Mouse (Mus musculus): ENCODE results near the gene H2afj. TPM values are rescaled to one million over a fixed set of nuclear protein-coding genes. Genes with fewer than 3 reads are reported as not detected.

H2afj gene
- polyA plus RNA-seq, 1 experiment: 254 TPM

DNA sequence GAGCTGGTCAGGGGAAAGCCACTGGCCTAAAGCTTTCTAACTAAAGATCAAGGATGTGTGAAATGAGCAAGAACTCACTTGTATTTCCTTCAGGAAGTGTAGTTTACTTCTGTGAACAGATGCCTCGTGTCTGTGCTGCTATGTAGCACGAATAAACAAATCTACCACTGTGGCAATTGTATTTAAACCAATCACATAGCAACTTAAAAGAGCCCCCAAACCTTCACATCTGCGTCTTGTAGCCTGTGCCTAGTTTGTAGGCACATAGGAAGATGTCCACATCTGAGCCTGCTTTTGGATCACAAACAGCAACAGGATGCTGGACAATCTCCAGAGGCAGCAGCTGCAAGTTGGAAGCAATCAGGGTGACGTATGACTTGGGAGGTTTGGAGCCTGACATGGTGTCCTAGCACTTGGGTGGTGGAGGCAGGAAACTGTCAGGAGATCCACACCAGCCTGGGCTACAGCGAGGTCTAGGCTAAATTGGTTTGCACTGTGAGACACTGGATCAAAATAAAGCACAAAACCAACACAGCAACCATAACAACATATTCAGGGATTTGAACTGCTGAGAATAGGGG lies 18.6 kb upstream of the H2afj start:
- no peaks in the 10 kb centered on the region for H3K36me3 ChIP-seq (ENCODE audit: control insufficient read depth, insufficient read depth)
- H3K4me2 ChIP-seq (ENCODE audit: low read depth): no peak overlapping the region

DNA sequence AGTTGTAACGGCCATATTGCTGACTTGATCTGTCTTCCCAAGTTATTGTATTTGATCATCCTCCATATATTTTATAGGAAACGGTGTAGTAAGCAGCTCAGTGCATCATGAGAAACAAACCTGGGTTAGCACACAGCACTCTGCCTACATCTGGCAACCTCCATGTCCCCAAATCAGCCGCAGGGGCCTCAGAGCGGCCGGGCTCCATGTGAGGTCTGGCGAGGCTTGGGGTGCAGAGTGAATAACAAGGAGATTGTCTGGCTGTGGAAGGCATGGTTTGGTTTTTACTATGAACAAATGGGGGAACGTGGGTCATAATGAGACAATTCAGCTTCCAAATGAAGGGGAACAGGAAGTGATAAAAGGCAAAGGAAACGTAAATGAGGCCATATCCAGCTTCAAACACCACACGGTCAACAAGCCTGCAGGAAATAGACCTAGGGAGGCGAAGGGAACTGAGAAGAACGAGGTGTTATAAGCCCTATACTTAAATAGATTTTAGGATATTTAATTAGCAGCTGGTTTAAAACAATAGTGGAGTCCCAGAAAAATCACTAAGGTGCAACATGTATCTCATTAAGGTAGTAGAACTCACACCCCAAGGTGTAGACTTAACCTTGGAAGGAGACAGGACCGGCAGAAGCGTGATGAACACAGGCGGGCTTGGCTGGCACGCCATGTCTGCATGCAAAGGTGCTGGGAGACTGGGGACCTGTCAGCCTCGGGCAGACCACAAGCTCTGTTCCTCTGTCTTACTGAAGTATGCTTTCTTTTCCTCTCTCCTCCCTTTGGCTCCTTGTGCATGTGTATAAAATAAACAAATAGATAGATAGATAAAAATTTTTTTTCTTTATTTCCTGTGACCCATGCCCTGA lies 14.9 kb upstream of the H2afj start:
- no peak overlapping the region for H3K4me2 ChIP-seq (ENCODE audit: low read depth)
- H3K36me3 ChIP-seq (ENCODE audit: control insufficient read depth, insufficient read depth): no peaks in the 10 kb centered on the region
- no peak overlapping the region for H3K4me3 ChIP-seq
- H3K79me2 ChIP-seq (ENCODE audit: control insufficient read depth, insufficient read depth): no peaks in the 10 kb centered on the region
- no peaks in the 10 kb centered on the region for H3K27me3 ChIP-seq (ENCODE audit: control insufficient read depth, insufficient read depth, insufficient read length)
- H3ac ChIP-seq (ENCODE audit: control insufficient read depth, insufficient read length): no peak overlapping the region
- TF ChIP-seq CEBPB (IDR thresholded peaks at IDR 0.05; ENCODE audit: insufficient read depth, poor library complexity, severe bottlenecking): no peak

More for the DNA sequence above, 18.6 kb upstream of the H2afj start:
- TF ChIP-seq MYOG (IDR thresholded peaks at IDR 0.05; ENCODE audit: control insufficient read depth in 1 of 3, insufficient read depth in 1 of 3, insufficient read length in 2 of 3, low read depth in 2 of 3) (peak in 1 of 3 experiments; percentile 19), POLR2AphosphoS2 (IDR thresholded peaks at IDR 0.05; ENCODE audit: insufficient read length, low read depth) (no peak), TCF3 (IDR thresholded peaks at IDR 0.05; ENCODE audit: insufficient read length, low read depth) (no peak), MYOD1 (IDR thresholded peaks at IDR 0.05; ENCODE audit: control insufficient read depth in 1 of 3, insufficient read length in 2 of 3, low read depth in 2 of 3) (peak in 1 of 3 experiments; percentile 16), SRF (IDR thresholded peaks at IDR 0.05; ENCODE audit: control insufficient read depth, insufficient read length, low read depth) (no peak), TCF12 (IDR thresholded peaks at IDR 0.05; ENCODE audit: insufficient read depth, poor library complexity, severe bottlenecking) (no peak), E2F4 (IDR thresholded peaks at IDR 0.05; ENCODE audit: insufficient read depth) (no peak)
- no peaks in the 10 kb centered on the region for H3K27me3 ChIP-seq (ENCODE audit: control insufficient read depth, insufficient read depth, insufficient read length)
- H3K4me3 ChIP-seq: no peak overlapping the region
- H3ac ChIP-seq (ENCODE audit: control insufficient read depth, insufficient read length): no peak overlapping the region
- no peaks in the 10 kb centered on the region for H3K79me2 ChIP-seq (ENCODE audit: control insufficient read depth, insufficient read depth)

DNA sequence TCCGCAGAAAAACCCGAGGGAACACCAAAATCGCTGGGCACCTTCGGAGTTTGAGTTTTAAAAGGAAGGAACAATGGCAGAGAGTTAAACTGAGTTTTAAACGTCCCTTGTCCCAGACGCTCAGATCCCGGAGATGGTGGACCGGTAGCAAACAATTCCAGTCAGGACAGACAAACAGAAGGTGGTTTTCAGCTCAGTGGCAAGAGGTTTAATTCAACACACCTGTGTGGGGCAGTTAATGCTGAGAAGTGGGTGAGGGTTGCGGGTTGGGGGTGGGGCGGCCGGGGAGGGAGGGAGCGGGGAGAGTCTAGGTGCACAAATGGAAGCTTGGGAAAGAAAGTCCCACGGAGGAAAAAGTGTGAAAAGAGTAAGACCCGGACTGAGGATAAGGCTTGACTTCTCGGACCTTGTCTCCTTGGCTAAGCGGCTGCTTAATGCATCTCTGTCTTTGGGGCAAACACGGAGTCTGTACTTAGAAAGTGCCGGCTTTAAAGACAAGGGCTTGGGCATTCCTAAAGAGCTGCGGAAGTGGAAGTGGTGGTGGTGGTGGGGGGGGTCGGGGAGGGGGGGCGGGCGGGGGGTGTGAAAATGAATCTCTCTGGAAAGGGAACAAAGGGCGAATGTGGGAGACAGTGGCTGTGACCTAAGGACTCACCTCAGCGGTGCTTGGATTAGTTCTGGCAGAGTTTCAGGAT lies 14.1 kb upstream of the H2afj start:
- Histone ChIP-seq H3ac (ENCODE audit: control insufficient read depth, insufficient read length) (no peak overlapping the region), H3K36me3 (ENCODE audit: control insufficient read depth, insufficient read depth) (no peaks in the 10 kb centered on the region), H3K4me3 (no peak overlapping the region), H3K79me2 (ENCODE audit: control insufficient read depth, insufficient read depth) (no peaks in the 10 kb centered on the region), H3K4me2 (ENCODE audit: low read depth) (no peak overlapping the region), H3K27me3 (ENCODE audit: control insufficient read depth, insufficient read depth, insufficient read length) (no peaks in the 10 kb centered on the region)
- TF ChIP-seq CEBPB (IDR thresholded peaks at IDR 0.05; ENCODE audit: insufficient read depth, poor library complexity, severe bottlenecking) (no peak), USF1 (IDR thresholded peaks at IDR 0.05; ENCODE audit: low read depth) (no peak), POLR2AphosphoS2 (IDR thresholded peaks at IDR 0.05; ENCODE audit: insufficient read length, low read depth) (no peak), REST (IDR thresholded peaks at IDR 0.05; ENCODE audit: insufficient read depth, insufficient read length) (no peak), MYOG (IDR thresholded peaks at IDR 0.05; ENCODE audit: control insufficient read depth in 1 of 3, insufficient read depth in 1 of 3, insufficient read length in 2 of 3, low read depth in 2 of 3) (no peak), MAX (IDR thresholded peaks at IDR 0.05; ENCODE audit: low read depth) (no peak), TCF3 (IDR thresholded peaks at IDR 0.05; ENCODE audit: insufficient read length, low read depth) (no peak), SRF (IDR thresholded peaks at IDR 0.05; ENCODE audit: control insufficient read depth, insufficient read length, low read depth) (no peak), POLR2A (IDR thresholded peaks at IDR 0.05; ENCODE audit: insufficient read length, low read depth) (no peak), TCF12 (IDR thresholded peaks at IDR 0.05; ENCODE audit: insufficient read depth, poor library complexity, severe bottlenecking) (no peak), MYOD1 (IDR thresholded peaks at IDR 0.05; ENCODE audit: control insufficient read depth in 1 of 3, insufficient read length in 2 of 3, low read depth in 2 of 3) (no peak), E2F4 (IDR thresholded peaks at IDR 0.05; ENCODE audit: insufficient read depth) (no peak)

DNA sequence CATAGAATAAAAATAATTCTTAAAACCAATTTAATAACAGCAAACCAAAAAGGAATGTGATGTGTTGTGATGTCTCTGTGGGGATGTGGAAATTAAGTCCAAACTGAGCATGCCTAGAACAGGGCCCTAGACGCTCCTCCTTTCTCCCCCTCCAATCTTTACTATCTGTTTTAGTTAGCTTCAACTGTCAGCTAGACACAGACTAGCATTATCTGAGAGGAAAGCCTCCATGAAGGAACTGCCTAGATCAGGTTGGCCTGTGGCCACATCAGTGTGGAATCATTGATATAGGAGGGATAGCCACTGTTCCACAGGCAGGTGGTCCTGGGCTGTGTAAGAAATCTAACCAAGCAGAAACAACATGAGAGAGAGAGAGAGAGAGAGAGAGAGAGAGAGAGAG lies 12.9 kb upstream of the H2afj start:
- H3K36me3 ChIP-seq (ENCODE audit: control insufficient read depth, insufficient read depth): no peaks in the 10 kb centered on the region
- TF ChIP-seq SRF (IDR thresholded peaks at IDR 0.05; ENCODE audit: control insufficient read depth, insufficient read length, low read depth): no peak
- TF ChIP-seq TCF12 (IDR thresholded peaks at IDR 0.05; ENCODE audit: insufficient read depth, poor library complexity, severe bottlenecking): no peak
- TF ChIP-seq USF1 (IDR thresholded peaks at IDR 0.05; ENCODE audit: low read depth): no peak
- no peak for TF ChIP-seq MYOD1 (IDR thresholded peaks at IDR 0.05; ENCODE audit: control insufficient read depth in 1 of 3, insufficient read length in 2 of 3, low read depth in 2 of 3)
- no peak for TF ChIP-seq CEBPB (IDR thresholded peaks at IDR 0.05; ENCODE audit: insufficient read depth, poor library complexity, severe bottlenecking)
- no peak for TF ChIP-seq REST (IDR thresholded peaks at IDR 0.05; ENCODE audit: insufficient read depth, insufficient read length)
- no peak for TF ChIP-seq POLR2AphosphoS2 (IDR thresholded peaks at IDR 0.05; ENCODE audit: insufficient read length, low read depth)
- TF ChIP-seq POLR2A (IDR thresholded peaks at IDR 0.05; ENCODE audit: insufficient read length, low read depth): no peak
- no peak for TF ChIP-seq MYOG (IDR thresholded peaks at IDR 0.05; ENCODE audit: control insufficient read depth in 1 of 3, insufficient read depth in 1 of 3, insufficient read length in 2 of 3, low read depth in 2 of 3)
- TF ChIP-seq MAX (IDR thresholded peaks at IDR 0.05; ENCODE audit: low read depth): no peak
- TF ChIP-seq TCF3 (IDR thresholded peaks at IDR 0.05; ENCODE audit: insufficient read length, low read depth): no peak
- no peak for TF ChIP-seq E2F4 (IDR thresholded peaks at IDR 0.05; ENCODE audit: insufficient read depth)
- H3K79me2 ChIP-seq (ENCODE audit: control insufficient read depth, insufficient read depth): no peaks in the 10 kb centered on the region
- no peak overlapping the region for H3K4me3 ChIP-seq
- H3ac ChIP-seq (ENCODE audit: control insufficient read depth, insufficient read length): no peak overlapping the region
- no peak overlapping the region for H3K4me2 ChIP-seq (ENCODE audit: low read depth)
- H3K27me3 ChIP-seq (ENCODE audit: control insufficient read depth, insufficient read depth, insufficient read length): no peaks in the 10 kb centered on the region

All from myocyte (in vitro differentiated cells).